Mouse (Mus musculus) ES-Bruce4 (cell line): ENCODE measurements around the gene Arrb1. TPM values are rescaled to one million over a fixed set of nuclear protein-coding genes. Genes with fewer than 3 reads are reported as not detected.

ENCODE experiments used
- H3K27ac ChIP-seq: 2 replicates; pipeline ENCODE4 v1.5.1; 2012; ENCODE audit warnings: low read length, inconsistent platforms; ENCODE audit not compliant: insufficient read depth
- H3K27me3 ChIP-seq: 2 replicates; pipeline ENCODE4 v1.6.1; 2012; ENCODE audit warnings: mild to moderate bottlenecking, low read length, inconsistent platforms; ENCODE audit not compliant: control insufficient read depth, poor library complexity, insufficient read depth, severe bottlenecking
- H3K36me3 ChIP-seq: 2 replicates; pipeline ENCODE4 v1.6.1; 2012; ENCODE audit warnings: inconsistent platforms, mild to moderate bottlenecking, low read length, moderate library complexity; ENCODE audit not compliant: control insufficient read depth, poor library complexity, insufficient read depth, severe bottlenecking
- H3K4me1 ChIP-seq: one replicate; pipeline ENCODE4 v1.8.1; 2011; ENCODE audit warnings: low read length; ENCODE audit not compliant: control insufficient read depth, insufficient read depth
- H3K4me3 ChIP-seq: 2 replicates; pipeline ENCODE4 v1.5.1; 2011; ENCODE audit warnings: low read depth, mild to moderate bottlenecking, low read length
- H3K9ac ChIP-seq: 2 replicates; pipeline ENCODE4 v1.6.1; 2012; ENCODE audit warnings: low read depth, mild to moderate bottlenecking, inconsistent platforms; ENCODE audit not compliant: poor library complexity, severe bottlenecking
- H3K9me3 ChIP-seq: replicated peaks from 2 replicates; pipeline ENCODE4 v1.6.1; 2012; ENCODE audit warnings: mild to moderate bottlenecking, low read length, inconsistent platforms; ENCODE audit not compliant: control insufficient read depth, poor library complexity, insufficient read depth, severe bottlenecking
- CTCF ChIP-seq: IDR thresholded peaks from one replicate; pipeline ENCODE4 v1.8.1; 2011; ENCODE audit warnings: low read depth, low read length
- EP300 ChIP-seq: IDR thresholded peaks from 2 replicates; pipeline ENCODE4 v1.6.1; 2011; ENCODE audit warnings: low read depth, low read length; ENCODE audit not compliant: insufficient read depth
- POLR2A ChIP-seq: IDR thresholded peaks from one replicate; pipeline ENCODE4 v1.8.1; 2011; ENCODE audit warnings: low read length; ENCODE audit not compliant: insufficient read depth
- polyA plus RNA-seq: library from polyadenylated mRNA; stranded (reverse); fragments of >200 nt; gene quantifications from 2 replicates; pipeline ENCODE4 v1.2.4, GENCODE M21; 2011; ENCODE audit warnings: low read depth; ENCODE audit not compliant: missing spikeins, insufficient read depth, insufficient read length

Gene Arrb1
- polyA plus RNA-seq, 1 experiment, result 31.7 TPM

- Histone ChIP-seq H3K9me3 (no peaks in the 10 kb centered on the region), H3K4me1 (no peaks in the 10 kb centered on the region), H3K9ac (peak within 1 kb of the TSS; percentile 13), H3K4me3 (peak within 1 kb of the TSS; percentile 61), H3K36me3 (no peaks in the 10 kb centered on the region), H3K27me3 (peaks cover 9% of the 10 kb centered on the region), H3K27ac (no peak within 1 kb of the TSS)
- TF ChIP-seq EP300 (no peak), CTCF (no peak), POLR2A (no peak)
Measured at GRCm38 (mm10) chr7:99626376-99627270, 91.4 kb downstream of the Arrb1 start, which contains the start of gene Tpbgl. Gene Tpbgl (minus strand): TSS chr7:99627103.

- H3K9ac ChIP-seq, result no peak overlapping the region
- no peak for TF ChIP-seq EP300
- TF ChIP-seq CTCF, result no peak
- no peak for TF ChIP-seq POLR2A
- no peak overlapping the region for H3K27ac ChIP-seq
- no peaks in the 10 kb centered on the region for H3K4me1 ChIP-seq
- H3K9me3 ChIP-seq, result no peaks in the 10 kb centered on the region
- H3K36me3 ChIP-seq, result no peaks in the 10 kb centered on the region
- H3K27me3 ChIP-seq, result peaks cover 9% of the 10 kb centered on the region
- H3K4me3 ChIP-seq, result peak overlapping the region; percentile 61; the same call in 1 of the 2 replicates
Measured at GRCm38 (mm10) chr7:99627366-99627765, 92.1 kb downstream of the Arrb1 start.

GRCm38 (mm10) chr7:99632286-99632685, 97.0 kb downstream of the Arrb1 start:
- H3K27me3 ChIP-seq, result peaks cover 1% of the 10 kb centered on the region; the same call in 1 of the 2 replicates
- no peak overlapping the region for H3K9ac ChIP-seq
- TF ChIP-seq CTCF (no peak), EP300 (no peak), POLR2A (no peak)
- H3K4me1 ChIP-seq, result no peaks in the 10 kb centered on the region
- H3K36me3 ChIP-seq, result no peaks in the 10 kb centered on the region
- no peak overlapping the region for H3K4me3 ChIP-seq
- no peaks in the 10 kb centered on the region for H3K9me3 ChIP-seq
- H3K27ac ChIP-seq, result no peak overlapping the region

- H3K36me3 ChIP-seq, result no peaks in the 10 kb centered on the region
- no peak overlapping the region for H3K27ac ChIP-seq
- no peaks in the 10 kb centered on the region for H3K9me3 ChIP-seq
- TF ChIP-seq CTCF (no peak), EP300 (no peak), POLR2A (no peak)
- H3K27me3 ChIP-seq, result no peaks in the 10 kb centered on the region; the same call in 1 of the 2 replicates
- H3K9ac ChIP-seq, result no peak overlapping the region
- no peak overlapping the region for H3K4me3 ChIP-seq
- H3K4me1 ChIP-seq, result no peaks in the 10 kb centered on the region
Measured at GRCm38 (mm10) chr7:99633966-99634665, 98.8 kb downstream of the Arrb1 start.

GRCm38 (mm10) chr7:99641245-99641644, 106.0 kb downstream of the Arrb1 start:
- TF ChIP-seq CTCF, result no peak
- TF ChIP-seq POLR2A, result no peak
- TF ChIP-seq EP300, result no peak
- Histone ChIP-seq H3K27ac (no peak overlapping the region), H3K4me1 (no peaks in the 10 kb centered on the region), H3K9ac (no peak overlapping the region), H3K4me3 (no peak overlapping the region), H3K27me3 (no peaks in the 10 kb centered on the region), H3K9me3 (no peaks in the 10 kb centered on the region), H3K36me3 (no peaks in the 10 kb centered on the region)

- H3K36me3 ChIP-seq, result no peaks in the 10 kb centered on the region
- no peak overlapping the region for H3K27ac ChIP-seq
- H3K9me3 ChIP-seq, result no peaks in the 10 kb centered on the region
- H3K4me3 ChIP-seq, result no peak overlapping the region
- no peak for TF ChIP-seq CTCF
- no peak for TF ChIP-seq POLR2A
- TF ChIP-seq EP300, result no peak
- H3K4me1 ChIP-seq, result no peaks in the 10 kb centered on the region
- no peaks in the 10 kb centered on the region for H3K27me3 ChIP-seq
- no peak overlapping the region for H3K9ac ChIP-seq
Measured at GRCm38 (mm10) chr7:99642078-99642477, 106.8 kb downstream of the Arrb1 start.
